Mouse (Mus musculus) hindbrain, embryonic 14.5 days (tissue): ENCODE results near the gene Efna2. TPM values are rescaled to one million over a fixed set of nuclear protein-coding genes. Genes with fewer than 3 reads are reported as not detected.

Source experiments
- ATAC-seq: fragments of 200-750 bp; cut with Nextera tagmentation; 2 replicates; pipeline ENCODE4 v1.8.0; 2017; ENCODE audit warnings: moderate number of reproducible peaks, mild to moderate bottlenecking, moderate TSS enrichment, moderate library complexity; ENCODE audit not compliant: low FRiP score
- DNase-seq: peaks from one replicate; pipeline ENCODE4 v3.0.0-alpha.2; 2015; ENCODE audit warnings: low spot score
- H3K27ac ChIP-seq: fragments of 300-500 bp; sonication (generic); 2 replicates; pipeline ENCODE4 v1.5.1; 2014; ENCODE audit warnings: mild to moderate bottlenecking, moderate library complexity
- H3K27me3 ChIP-seq: fragments of 300-500 bp; sonication (generic); 2 replicates; pipeline ENCODE4 v1.6.1; 2014; ENCODE audit warnings: mild to moderate bottlenecking, low read length, mixed read lengths; ENCODE audit not compliant: control insufficient read depth, insufficient read depth
- H3K36me3 ChIP-seq: fragments of 300-500 bp; sonication (generic); replicated peaks from 2 replicates; pipeline ENCODE4 v1.6.1; 2014; ENCODE audit not compliant: control insufficient read depth, insufficient read depth
- H3K4me1 ChIP-seq: fragments of 300-500 bp; sonication (generic); replicated peaks from 2 replicates; pipeline ENCODE4 v1.6.1; 2014; ENCODE audit warnings: antibody characterized with exemption, low read length, mixed read lengths; ENCODE audit not compliant: control insufficient read depth, insufficient read depth
- H3K4me2 ChIP-seq: fragments of 300-500 bp; sonication (generic); replicated peaks from 2 replicates; pipeline ENCODE4 v1.6.1; 2014; ENCODE audit warnings: mild to moderate bottlenecking, moderate library complexity
- H3K4me3 ChIP-seq: fragments of 300-500 bp; sonication (generic); replicated peaks from 2 replicates; pipeline ENCODE4 v1.5.1; 2014; ENCODE audit warnings: mild to moderate bottlenecking, low read length
- H3K9ac ChIP-seq: fragments of 300-500 bp; sonication (generic); 2 replicates; pipeline ENCODE4 v1.6.1; 2014
- H3K9me3 ChIP-seq: fragments of 300-500 bp; sonication (generic); 2 replicates; pipeline ENCODE4 v1.6.1; 2016; ENCODE audit warnings: low read length; ENCODE audit not compliant: control insufficient read depth
- WGBS: fragments of 180-500 bp; shearing (Covaris S2); extraction: QIAGEN DNeasy Blood & Tissue Kit; methylation state at CpG from one replicate; pipeline ENCODE4 v1.1.7; 2014; 5-methylcytosine and 5-hydroxymethylcytosine counted together
- polyA plus RNA-seq: library from polyadenylated mRNA; unstranded; fragments of >200 nt; fragmentation: Nextera tagmentation; extraction: Ambion mirVana; gene quantifications from 2 replicates; pipeline ENCODE4 v1.2.1, GENCODE M21; 2014

The Efna2 gene
- polyA plus RNA-seq, 1 experiment from 2014 or later = 26.2 TPM

- Histone ChIP-seq H3K9me3 (no peaks in the 10 kb centered on the region), H3K27me3 (no peaks in the 10 kb centered on the region), H3K27ac (no peak overlapping the region), H3K36me3 (peaks cover 30% of the 10 kb centered on the region), H3K9ac (no peak overlapping the region), H3K4me1 (peaks cover 35% of the 10 kb centered on the region), H3K4me3 (no peak overlapping the region), H3K4me2 (peak overlapping the region; percentile 4; the same call in 1 of the 2 replicates)
- no peak for DNase-seq
- WGBS = 93% methylated on average over 16 of the region's 16 CpGs
- ATAC-seq = no peak
Observed at GRCm38 (mm10) chr10:80170052-80170451, 9.2 kb upstream of the Efna2 start.

- ATAC-seq = no peak
- whole genome bisulfite sequencing = 96% methylated on average over 19 of the region's 19 CpGs
- Histone ChIP-seq H3K36me3 (peaks cover 30% of the 10 kb centered on the region), H3K9ac (no peak overlapping the region), H3K4me1 (peaks cover 35% of the 10 kb centered on the region), H3K27ac (no peak overlapping the region), H3K9me3 (no peaks in the 10 kb centered on the region), H3K27me3 (no peaks in the 10 kb centered on the region), H3K4me2 (no peak overlapping the region), H3K4me3 (no peak overlapping the region)
- no peak for DNase-seq
Observed at GRCm38 (mm10) chr10:80170601-80171021, 8.7 kb upstream of the Efna2 start.

- Histone ChIP-seq H3K4me1 (peaks cover 36% of the 10 kb centered on the region), H3K9me3 (no peaks in the 10 kb centered on the region), H3K9ac (no peak overlapping the region), H3K27me3 (no peaks in the 10 kb centered on the region), H3K4me2 (no peak overlapping the region), H3K36me3 (peaks cover 30% of the 10 kb centered on the region), H3K4me3 (no peak overlapping the region; the same call in 1 of the 2 replicates), H3K27ac (no peak overlapping the region)
- ATAC-seq (no peak), DNase-seq (no peak)
- 92% methylated on average over 15 of the region's 15 CpGs for WGBS
Observed at GRCm38 (mm10) chr10:80171252-80171651, 8.0 kb upstream of the Efna2 start.

GRCm38 (mm10) chr10:80171760-80172526, 7.3 kb upstream of the Efna2 start:
- peaks cover 30% of the 10 kb centered on the region for H3K4me1 ChIP-seq
- no peak for DNase-seq
- 80% methylated on average over 45 of the region's 45 CpGs for WGBS

GRCm38 (mm10) chr10:80172527-80173292, 6.6 kb upstream of the Efna2 start, which contains the start of gene 1600002K03Rik:
Gene 1600002K03Rik, plus strand, starts transcription at chr10:80172944.
- Histone ChIP-seq H3K9ac (peak within 1 kb of the TSS; percentile 54), H3K9me3 (no peaks in the 10 kb centered on the region), H3K36me3 (peaks cover 30% of the 10 kb centered on the region), H3K4me1 (peaks cover 29% of the 10 kb centered on the region), H3K27me3 (no peaks in the 10 kb centered on the region), H3K27ac (peak within 1 kb of the TSS; percentile 87), H3K4me3 (peak within 1 kb of the TSS; percentile 46), H3K4me2 (peak within 1 kb of the TSS; percentile 55)
- 5% methylated on average over 34 of the region's 35 CpGs for WGBS
- DNase-seq (peak; percentile 90), ATAC-seq (peak; percentile 79)

More at GRCm38 (mm10) chr10:80171760-80172526, 7.3 kb upstream of the Efna2 start:
- Histone ChIP-seq H3K4me3 (peak overlapping the region; percentile 46), H3K9me3 (no peaks in the 10 kb centered on the region), H3K36me3 (peaks cover 30% of the 10 kb centered on the region), H3K9ac (peak overlapping the region; percentile 54), H3K4me2 (peak overlapping the region; percentile 55), H3K27ac (peak overlapping the region; percentile 87), H3K27me3 (no peaks in the 10 kb centered on the region)
- ATAC-seq = no peak

GRCm38 (mm10) chr10:80173358-80173757, 5.9 kb upstream of the Efna2 start:
- Histone ChIP-seq H3K4me1 (peaks cover 29% of the 10 kb centered on the region), H3K36me3 (peaks cover 30% of the 10 kb centered on the region), H3K9ac (peak overlapping the region; percentile 54), H3K4me2 (peak overlapping the region; percentile 55), H3K27ac (peak overlapping the region; percentile 87), H3K27me3 (no peaks in the 10 kb centered on the region), H3K9me3 (no peaks in the 10 kb centered on the region), H3K4me3 (peak overlapping the region; percentile 46)
- 15% methylated on average over 11 of the region's 11 CpGs for WGBS
- DNase-seq (no peak), ATAC-seq (no peak)

GRCm38 (mm10) chr10:80173955-80174640, 5.2 kb upstream of the Efna2 start:
- peaks cover 21% of the 10 kb centered on the region for H3K4me1 ChIP-seq
- peaks cover 30% of the 10 kb centered on the region for H3K36me3 ChIP-seq
- H3K27ac ChIP-seq = 0 out of 2 replicates have a peak overlapping the region, but pooled peaks have one; percentile 16
- no peak overlapping the region for H3K4me3 ChIP-seq
- 88% methylated on average over 10 of the region's 10 CpGs for WGBS
- ATAC-seq (no peak), DNase-seq (no peak)
- H3K27me3 ChIP-seq = no peaks in the 10 kb centered on the region
- H3K9ac ChIP-seq = 0 out of 2 replicates have a peak overlapping the region, but pooled peaks have one; percentile 54
- H3K9me3 ChIP-seq = no peaks in the 10 kb centered on the region
- H3K4me2 ChIP-seq = no peak overlapping the region

- ATAC-seq (no peak), DNase-seq (no peak)
- peaks cover 27% of the 10 kb centered on the region for H3K36me3 ChIP-seq
- H3K9ac ChIP-seq = no peak overlapping the region
- no peak overlapping the region for H3K4me2 ChIP-seq
- no peak overlapping the region for H3K4me3 ChIP-seq
- H3K9me3 ChIP-seq = no peaks in the 10 kb centered on the region
- H3K4me1 ChIP-seq = peaks cover 15% of the 10 kb centered on the region
- no peak overlapping the region for H3K27ac ChIP-seq
- 47% methylated on average over 2 of the region's 2 CpGs for WGBS
- no peaks in the 10 kb centered on the region for H3K27me3 ChIP-seq
Observed at GRCm38 (mm10) chr10:80174705-80175104, 4.6 kb upstream of the Efna2 start.
